Mouse (Mus musculus) forebrain, embryonic 16.5 days (tissue): ENCODE data around the gene Clec4a3. TPM values are rescaled to one million over a fixed set of nuclear protein-coding genes. Genes with fewer than 3 reads are reported as not detected.

Experiments used
- ATAC-seq: fragments of 200-750 bp; cut with Nextera tagmentation; 2 replicates; pipeline ENCODE4 v1.8.0; 2017; ENCODE audit warnings: mild to moderate bottlenecking, moderate library complexity
- H3K27ac ChIP-seq: fragments of 300-500 bp; sonication (generic); 2 replicates; pipeline ENCODE4 v1.5.1; 2014; ENCODE audit warnings: low read length, control low read depth
- H3K27me3 ChIP-seq: fragments of 300-500 bp; sonication (generic); replicated peaks from 2 replicates; pipeline ENCODE4 v1.6.1; 2014; ENCODE audit warnings: low read length; ENCODE audit not compliant: control insufficient read depth, insufficient read depth
- H3K36me3 ChIP-seq: fragments of 300-500 bp; sonication (generic); 2 replicates; pipeline ENCODE4 v1.6.1; 2014; ENCODE audit not compliant: control insufficient read depth, insufficient read depth
- H3K4me1 ChIP-seq: fragments of 300-500 bp; sonication (generic); replicated peaks from 2 replicates; pipeline ENCODE4 v1.6.1; 2014; ENCODE audit warnings: low read length; ENCODE audit not compliant: control insufficient read depth, insufficient read depth
- H3K4me2 ChIP-seq: fragments of 300-500 bp; sonication (generic); 2 replicates; pipeline ENCODE4 v1.6.1; 2014; ENCODE audit warnings: mild to moderate bottlenecking, low read length, control low read depth
- H3K4me3 ChIP-seq: fragments of 300-500 bp; sonication (generic); replicated peaks from 2 replicates; pipeline ENCODE4 v1.5.1; 2014; ENCODE audit warnings: mild to moderate bottlenecking, low read length, control low read depth
- H3K9ac ChIP-seq: fragments of 300-500 bp; sonication (generic); replicated peaks from 2 replicates; pipeline ENCODE4 v1.6.1; 2014; ENCODE audit warnings: low read depth, low read length, control low read depth
- H3K9me3 ChIP-seq: fragments of 300-500 bp; sonication (generic); 2 replicates; pipeline ENCODE4 v1.6.1; 2016; ENCODE audit warnings: low read length; ENCODE audit not compliant: control insufficient read depth
- WGBS: fragments of 180-500 bp; shearing (Covaris S2); extraction: QIAGEN DNeasy Blood & Tissue Kit; methylation state at CpG from one replicate; pipeline ENCODE4 v1.1.7; 2014; 5-methylcytosine and 5-hydroxymethylcytosine counted together
- polyA plus RNA-seq: library from polyadenylated mRNA; unstranded; fragments of >200 nt; fragmentation: Nextera tagmentation; extraction: Ambion mirVana; gene quantifications from 2 replicates; pipeline ENCODE4 v1.2.1, GENCODE M21; 2015

The Clec4a3 gene
- polyA plus RNA-seq, 1 experiment from 2014 or later, result 0.79 TPM

- Histone ChIP-seq H3K27ac (no peak overlapping the region), H3K27me3 (no peaks in the 10 kb centered on the region), H3K9ac (no peak overlapping the region), H3K36me3 (no peaks in the 10 kb centered on the region), H3K4me2 (no peak overlapping the region), H3K4me1 (no peaks in the 10 kb centered on the region), H3K9me3 (0 out of 2 replicates have a peak, but pooled peaks cover 2% of the 10 kb centered on the region), H3K4me3 (no peak overlapping the region)
- no peak for ATAC-seq
- 79% methylated on average over 1 of the region's 1 CpGs for WGBS
Observed at GRCm38 (mm10) chr6:123005591-123005990, 53.3 kb downstream of the Clec4a3 start.

Other genes with a start within 250 kb of the Clec4a3 start
- gene Nanog, start 245.0 kb upstream of the Clec4a3 start, polyA plus RNA-seq, result 0.13 TPM in 1 of 2 replicates, not detected in the other
- gene Slc2a3, start 150.9 kb upstream of the Clec4a3 start, polyA plus RNA-seq, result 25.9 and 33.7 TPM in 2 replicates
- 8.1 and 8.5 TPM in 2 replicates for gene Foxj2, start 132.6 kb upstream of the Clec4a3 start, polyA plus RNA-seq
- gene C3ar1, start 96.4 kb upstream of the Clec4a3 start, polyA plus RNA-seq, result 1.0 and 1.8 TPM in 2 replicates
- 132 and 139 TPM in 2 replicates for gene Necap1, start 78.0 kb upstream of the Clec4a3 start, polyA plus RNA-seq
- 0.46 and 1.0 TPM in 2 replicates for gene Clec4a1, start 30.7 kb upstream of the Clec4a3 start, polyA plus RNA-seq
- gene Clec4a4, start 37.9 kb downstream of the Clec4a3 start, polyA plus RNA-seq, result not detected in 2 replicates
- gene Clec4b1, start 97.4 kb downstream of the Clec4a3 start, polyA plus RNA-seq, result not detected in 2 replicates
- gene Clec4a2, start 153.9 kb downstream of the Clec4a3 start, polyA plus RNA-seq, result 0.95 and 1.8 TPM in 2 replicates
- gene Clec4b2, start 220.4 kb downstream of the Clec4a3 start, polyA plus RNA-seq, result not detected in 2 replicates